Mouse (Mus musculus): ENCODE results near the gene Rpl10l. TPM values are rescaled to one million over a fixed set of nuclear protein-coding genes. Genes with fewer than 3 reads are reported as not detected.

The Rpl10l gene
- polyA plus RNA-seq (2017; shearing (Covaris generic)): not detected

DNA sequence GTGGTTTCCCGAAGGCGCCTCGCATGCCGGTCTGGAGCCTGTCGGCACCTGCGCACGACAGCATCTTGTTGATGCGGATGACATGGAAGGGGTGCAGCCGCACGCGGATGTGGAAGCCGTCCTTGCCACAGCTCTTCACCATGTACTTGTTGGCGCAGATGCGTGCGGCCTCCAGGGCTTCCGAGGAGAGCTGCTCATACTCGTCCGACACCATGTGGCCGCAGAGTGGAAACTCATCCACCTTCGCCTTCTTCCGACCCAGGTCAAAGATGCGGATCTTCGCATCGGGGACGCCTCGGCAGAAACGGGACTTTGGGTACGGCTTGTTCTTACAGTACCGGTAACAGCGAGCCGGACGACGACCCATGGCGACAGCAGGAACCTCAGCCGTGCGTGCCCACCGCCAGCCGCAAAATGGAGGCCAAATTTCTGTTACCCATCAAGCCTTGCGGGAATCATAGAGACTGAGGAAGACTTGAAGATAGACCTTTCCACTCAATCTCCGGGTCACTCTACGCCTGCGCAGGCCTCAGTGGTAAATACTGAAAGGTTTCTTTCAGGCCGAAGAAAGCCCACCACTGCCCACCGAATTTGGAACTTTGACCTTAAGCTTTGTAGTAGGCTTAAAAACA is at the start of gene Rpl10l:
Gene Rpl10l, minus strand, starts transcription at position 411 of the 632 bp plus-strand sequence.

All from naive thymus-derived CD4-positive, alpha-beta T cell, adult 5 months (primary cell).